Mouse (Mus musculus) MN1 (cell line): ENCODE measurements around the gene Otud7a.
"Not testable (repeated sequence)": the region's sequence is repeated elsewhere in the genome, so short reads cannot be mapped to it uniquely, and the experiment has no call there.

Experiments used
- DNase-seq: peaks from one replicate; pipeline ENCODE4 v3.0.0-alpha.2; 2016; ENCODE audit warnings: low spot score

The Otud7a gene

DNA sequence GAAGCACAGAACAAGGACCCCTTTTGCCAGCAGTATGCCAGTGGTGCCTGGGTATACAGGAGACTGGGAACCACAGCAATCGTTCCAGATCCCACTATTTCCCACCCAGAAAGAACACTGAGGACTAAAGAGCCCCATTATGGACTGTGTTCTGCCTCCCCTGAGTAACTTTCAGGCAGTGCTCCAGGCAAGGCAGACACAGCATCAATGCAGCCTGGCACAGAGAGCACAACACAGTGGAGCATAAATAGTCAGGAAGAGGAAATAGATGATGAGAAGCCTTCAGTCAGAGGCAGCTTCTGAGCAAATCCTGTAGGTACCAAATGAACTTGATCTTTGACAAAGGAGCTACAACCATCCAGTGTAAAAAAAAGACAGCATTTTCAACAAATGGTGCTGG, 115.1 kb downstream of the Otud7a start:
- no peak for DNase-seq

DNA sequence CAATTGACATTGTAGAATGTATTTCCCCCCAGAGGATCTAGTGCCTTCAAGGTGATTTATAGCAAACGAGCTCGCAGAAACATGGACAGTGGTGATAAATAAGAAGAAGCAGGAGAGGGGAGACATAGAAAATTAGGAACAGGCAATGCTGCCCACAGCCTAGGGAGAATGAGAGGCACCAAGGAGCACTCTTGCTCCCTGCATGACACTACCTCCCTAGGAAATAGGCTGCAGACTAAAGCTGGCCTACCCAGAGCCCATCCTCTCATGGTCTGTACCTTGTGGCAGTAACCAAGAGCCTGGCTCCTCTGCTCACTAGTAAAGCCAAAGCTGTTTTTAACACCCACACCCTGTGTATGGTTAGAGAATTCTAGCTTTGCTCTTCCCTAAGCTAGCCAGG, 138.8 kb downstream of the Otud7a start:
- no peak for DNase-seq

DNA sequence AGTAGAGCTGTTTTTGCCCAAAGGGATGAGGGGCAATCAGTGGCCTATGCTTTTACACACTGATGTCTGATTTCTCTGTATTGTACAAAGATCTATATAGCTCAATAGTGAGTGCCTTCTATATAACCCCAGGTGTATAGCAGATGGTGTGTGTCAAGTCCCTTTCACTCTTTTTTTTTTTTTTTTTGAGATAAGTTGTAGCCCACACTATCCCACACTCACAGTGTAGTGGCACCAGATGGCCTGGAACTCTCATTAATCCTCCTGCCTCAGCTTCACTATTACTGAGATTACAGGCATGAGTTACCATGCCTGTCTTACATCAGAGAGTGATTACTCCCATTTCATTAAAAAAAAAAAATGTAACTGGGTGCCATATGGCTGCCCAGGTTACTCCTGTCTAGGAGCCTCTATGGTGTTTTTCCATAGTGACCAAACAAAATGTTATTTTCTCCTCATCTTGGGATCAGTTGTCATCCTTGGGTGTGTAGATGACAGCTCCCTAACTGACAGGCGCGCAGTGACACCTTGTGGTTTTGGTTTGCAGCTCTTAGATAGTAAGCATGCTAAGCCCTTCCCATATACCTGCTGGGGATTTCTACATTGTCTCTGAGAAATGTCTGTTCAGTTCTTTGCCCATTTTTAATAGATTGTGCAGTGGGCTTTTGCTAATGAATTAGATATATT, 141.8 kb downstream of the Otud7a start:
- DNase-seq: no peak

DNA sequence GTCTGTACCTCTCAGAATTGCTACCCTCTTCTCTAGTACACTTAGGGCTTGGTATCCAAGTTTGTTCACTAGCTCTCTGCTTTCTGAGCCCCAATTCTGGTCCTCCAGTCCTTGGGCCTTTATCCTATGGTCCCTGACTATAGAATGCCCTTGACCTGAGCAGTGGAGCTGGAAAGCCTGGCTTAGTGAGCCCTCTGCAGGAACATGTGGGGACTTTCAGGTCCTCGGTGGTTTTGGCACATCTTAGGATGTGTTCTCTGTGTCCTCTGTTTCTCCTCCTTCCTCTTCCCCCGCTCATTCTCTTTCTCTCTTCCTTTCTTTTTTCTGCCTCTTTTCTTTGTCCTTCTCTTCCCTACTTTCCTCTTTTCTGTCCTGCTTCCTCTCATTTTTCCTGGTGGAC, 145.8 kb downstream of the Otud7a start:
- DNase-seq: no peak

DNA sequence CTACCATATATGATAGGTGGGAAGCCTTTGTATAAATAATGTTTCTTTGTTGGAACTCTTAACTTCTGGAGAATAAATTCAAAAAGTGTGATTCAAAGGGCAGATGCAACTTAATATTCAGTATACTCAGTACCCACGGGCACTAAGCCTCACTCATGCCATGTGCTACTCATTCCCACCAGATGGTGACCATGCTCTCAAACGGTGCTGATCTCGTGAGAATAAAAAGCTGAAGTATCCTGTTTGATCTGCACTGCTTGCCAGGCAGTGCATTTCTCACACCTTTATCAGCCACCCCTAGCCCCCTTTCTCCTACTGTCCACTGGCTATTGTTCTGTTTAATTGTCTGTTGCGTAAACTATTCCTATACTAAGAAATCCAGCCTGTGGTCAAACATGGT, 146.8 kb downstream of the Otud7a start:
- DNase-seq: no peak

DNA sequence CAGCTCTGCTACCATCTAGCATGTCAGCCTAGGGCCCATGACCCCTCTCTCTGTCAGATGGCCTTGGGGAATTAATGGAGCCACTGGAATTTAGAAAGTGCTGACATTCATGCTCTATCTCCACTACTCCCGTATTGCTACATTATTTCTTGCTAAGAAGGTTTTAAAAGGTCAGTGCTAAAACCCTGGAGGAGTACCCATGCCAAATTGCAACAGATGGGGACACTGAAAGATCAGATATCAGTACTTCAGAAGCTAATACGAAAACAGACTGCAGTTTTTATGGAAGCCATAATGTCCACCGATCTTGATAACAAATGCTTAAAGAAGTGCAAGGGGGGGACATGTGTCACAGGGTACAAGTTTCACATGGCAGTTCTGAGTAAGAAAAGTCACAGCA, 147.5 kb downstream of the Otud7a start:
- no peak for DNase-seq

DNA sequence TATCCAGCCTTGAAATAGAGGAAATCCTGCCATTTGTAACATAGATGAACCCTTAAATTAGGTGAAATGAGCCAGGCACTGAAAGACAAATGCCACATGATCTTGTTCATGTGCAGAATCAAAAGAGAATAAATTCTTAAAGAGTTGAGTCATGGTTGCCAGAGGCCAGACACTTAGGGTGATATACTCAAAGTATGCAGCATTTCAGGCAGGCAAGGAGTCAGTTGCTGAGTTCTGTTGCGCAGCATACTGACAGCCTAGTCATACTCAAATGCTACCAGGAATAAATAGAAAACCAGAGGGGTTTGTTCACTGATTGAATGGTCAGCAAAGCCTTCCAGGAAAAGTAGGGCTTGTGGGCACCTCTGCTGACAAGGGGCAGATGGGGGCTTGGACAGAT, 160.3 kb downstream of the Otud7a start:
- DNase-seq: no peak

DNA sequence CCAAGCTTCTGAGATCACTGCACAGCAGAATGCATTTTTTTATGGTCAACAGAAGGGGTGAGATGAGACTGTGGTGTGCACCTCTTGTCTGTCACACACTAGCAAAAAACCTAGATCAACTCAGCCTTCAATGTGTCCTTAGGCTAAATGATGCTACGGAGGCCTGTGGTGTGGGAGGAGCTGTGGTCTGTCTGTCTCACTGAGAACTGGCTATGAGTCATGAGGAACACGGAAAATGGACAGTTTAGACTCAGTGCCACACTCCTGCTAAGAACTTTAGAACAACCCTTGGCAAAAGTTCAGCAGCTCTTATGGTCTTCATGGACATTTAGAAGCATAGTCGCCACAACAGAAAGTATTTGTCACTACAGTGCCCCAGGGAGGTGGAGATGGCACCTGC, 172.5 kb downstream of the Otud7a start:
- no peak for DNase-seq

DNA sequence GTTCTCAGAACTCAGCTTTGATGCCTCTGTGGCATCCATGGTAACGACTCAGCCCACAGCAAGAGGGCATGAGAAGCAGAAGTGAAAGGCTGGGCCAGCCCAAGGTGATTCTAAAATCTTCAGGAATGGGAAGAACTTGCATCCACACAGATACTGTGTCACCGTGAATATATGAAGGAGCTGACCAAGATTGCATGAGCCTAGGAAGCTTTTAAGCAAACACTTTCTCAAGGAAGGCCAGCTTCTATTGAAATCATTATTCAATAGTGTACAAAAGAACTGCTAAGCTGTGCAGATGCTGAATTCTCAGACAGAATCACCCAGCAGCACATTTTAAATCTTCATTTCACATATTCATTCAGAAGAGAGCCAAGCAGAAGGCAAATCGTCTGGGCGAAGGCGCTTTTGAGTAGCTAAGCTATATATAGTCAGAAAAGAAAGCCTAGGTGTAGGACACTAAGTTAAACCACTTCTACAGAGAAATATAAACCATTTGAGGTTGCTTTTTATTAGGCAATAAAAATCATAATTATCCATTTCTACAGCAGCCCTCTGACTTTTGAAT, 176.3 kb downstream of the Otud7a start:
- DNase-seq: no peak

DNA sequence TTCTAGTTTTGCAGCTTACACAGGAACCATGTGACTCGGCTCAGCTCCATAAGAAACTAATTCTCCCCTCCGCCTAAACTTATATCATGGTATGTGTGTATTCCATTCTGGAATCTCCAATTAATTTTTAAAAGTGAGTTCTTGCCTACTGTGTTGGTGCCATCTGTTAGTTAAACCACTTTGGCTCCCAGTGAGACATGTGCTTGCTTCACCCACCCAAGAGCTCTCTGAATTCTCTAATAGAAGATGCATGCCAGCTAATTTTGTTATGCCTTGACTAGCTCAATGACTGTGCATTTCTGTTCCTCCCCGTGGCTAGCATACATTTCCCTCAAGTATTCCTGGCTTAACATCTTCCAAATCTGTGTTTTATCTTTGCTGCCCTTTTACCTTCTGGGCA, 193.1 kb downstream of the Otud7a start:
- DNase-seq: no peak

DNA sequence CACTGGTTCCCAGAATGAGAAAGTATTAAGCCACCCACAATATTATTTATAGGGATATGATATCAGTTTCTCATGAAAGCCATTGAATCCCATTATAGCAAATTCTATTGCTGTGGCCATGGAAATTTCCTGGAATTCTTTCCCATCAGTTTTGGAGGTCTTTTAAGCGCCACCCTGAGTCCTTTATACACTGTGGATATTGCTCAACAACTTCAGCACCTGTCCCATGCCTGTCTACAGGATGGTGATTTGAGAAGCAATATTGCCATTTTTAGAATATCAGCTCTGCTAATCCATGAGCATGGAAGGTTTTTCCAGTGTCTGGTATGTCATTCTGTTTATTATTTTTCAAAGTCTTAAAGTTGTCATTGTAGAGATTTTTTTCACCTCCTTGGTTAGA, 199.5 kb downstream of the Otud7a start:
- DNase-seq: no peak

DNA sequence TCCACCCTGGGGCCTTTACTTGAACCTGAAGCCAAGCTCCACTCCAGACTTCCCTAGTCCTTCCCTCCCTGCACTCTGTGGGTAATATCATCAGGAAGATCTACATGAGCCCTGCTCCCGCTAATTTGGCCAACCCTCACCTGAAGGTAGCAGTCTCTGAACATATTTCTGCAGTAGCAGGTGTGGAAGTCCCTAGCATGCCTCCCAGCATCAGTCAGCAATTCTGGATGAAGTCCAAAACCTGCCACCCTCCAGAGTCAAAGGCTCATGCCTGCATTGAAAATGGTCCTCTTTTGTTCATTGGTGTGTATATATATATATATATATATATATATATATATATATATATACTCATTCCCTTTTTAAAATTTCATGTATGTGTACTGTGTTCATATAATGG, 202.6 kb downstream of the Otud7a start:
- no peak for DNase-seq

DNA sequence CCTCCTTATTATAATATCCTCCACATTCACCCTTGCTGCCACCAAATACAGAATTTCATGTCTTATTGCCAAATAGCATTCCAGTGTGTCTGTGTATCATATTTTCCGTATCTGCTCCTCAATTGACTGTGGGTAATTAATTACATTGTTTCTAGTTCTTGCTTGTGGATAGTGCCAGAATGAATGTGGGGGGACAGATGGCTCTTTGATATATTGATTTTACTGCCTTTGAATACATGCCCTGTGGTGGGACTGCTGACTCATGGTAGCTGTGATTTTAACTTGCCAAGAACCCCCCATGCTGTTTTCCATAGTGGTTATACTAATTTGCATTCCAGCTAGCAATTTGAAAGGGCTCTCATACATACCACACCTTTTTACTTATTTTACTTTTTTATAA, 215.7 kb downstream of the Otud7a start:
- DNase-seq: no peak

DNA sequence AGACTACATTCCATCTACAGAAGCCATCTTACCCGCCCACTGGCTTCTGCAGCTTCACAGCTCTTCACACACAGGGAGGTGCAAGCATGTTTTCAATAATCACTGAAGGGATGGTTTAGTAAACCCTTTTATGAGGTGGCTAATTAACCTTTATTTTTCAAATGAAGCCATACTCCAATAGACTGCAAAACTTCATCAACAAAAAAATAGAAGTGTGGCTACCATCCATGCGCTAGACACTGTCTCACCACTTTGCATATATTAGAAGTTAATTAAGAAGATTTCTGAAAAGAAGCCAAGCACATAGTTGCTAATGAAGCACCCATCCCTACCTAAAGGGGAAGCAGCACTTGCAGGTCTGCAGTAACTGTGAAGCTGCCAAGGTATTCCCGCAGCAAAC, 218.2 kb downstream of the Otud7a start:
- no peak for DNase-seq

DNA sequence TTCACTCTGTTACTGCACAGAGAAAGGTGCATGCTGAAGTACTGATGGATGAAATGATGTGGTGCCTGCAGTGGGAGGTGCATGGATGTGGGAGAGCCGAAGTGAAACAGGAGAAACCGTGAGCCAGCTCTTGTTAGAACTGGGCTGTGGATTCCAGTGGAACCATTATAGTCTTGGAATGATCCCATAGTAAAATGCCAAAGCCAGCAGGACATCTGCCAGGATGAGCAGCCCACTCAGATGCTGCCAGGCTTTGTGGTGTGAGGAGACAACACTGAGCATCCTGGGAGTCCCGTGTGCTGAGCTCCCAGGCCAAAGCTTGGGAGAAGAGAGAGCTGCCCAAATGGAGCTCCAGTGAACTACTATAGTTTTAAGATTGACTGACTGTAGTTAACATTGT, 220.9 kb downstream of the Otud7a start:
- DNase-seq: no peak

DNA sequence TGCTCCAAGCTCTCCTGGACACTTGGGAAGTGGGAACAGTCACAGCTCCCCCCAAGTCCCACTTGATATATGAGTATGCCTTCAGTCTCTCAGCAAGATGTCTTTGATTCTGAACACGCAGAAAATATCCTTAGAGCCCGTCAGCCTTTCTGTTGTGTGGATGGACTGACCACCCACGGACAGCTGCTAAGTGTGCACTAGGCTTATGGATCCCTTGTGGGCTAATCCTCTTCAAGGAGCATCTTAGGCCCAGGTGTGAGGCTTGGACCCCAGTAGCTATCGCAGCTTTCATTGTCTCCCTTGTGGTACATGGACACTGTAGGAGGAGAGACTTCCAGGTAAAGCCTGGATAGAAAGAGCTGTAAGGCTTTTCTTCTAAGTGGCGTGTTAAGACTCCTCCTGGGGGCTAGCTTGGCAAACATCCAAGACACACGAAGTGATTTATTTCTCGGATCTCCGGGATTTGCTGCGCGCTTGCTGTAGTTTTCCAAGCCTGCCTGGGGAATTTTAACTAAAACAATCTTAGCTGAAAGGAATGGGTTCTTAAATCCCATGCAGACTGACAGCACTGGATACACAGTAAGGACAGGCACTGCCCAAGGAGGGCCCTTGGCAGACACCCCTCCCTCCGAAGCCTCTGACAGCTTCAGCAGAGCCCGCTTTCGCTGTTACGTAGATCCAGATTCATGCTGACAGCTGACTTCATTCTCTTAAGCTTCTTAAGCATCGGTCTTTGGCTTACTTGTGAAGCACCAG, 223.6 kb downstream of the Otud7a start:
- DNase-seq: no peak

DNA sequence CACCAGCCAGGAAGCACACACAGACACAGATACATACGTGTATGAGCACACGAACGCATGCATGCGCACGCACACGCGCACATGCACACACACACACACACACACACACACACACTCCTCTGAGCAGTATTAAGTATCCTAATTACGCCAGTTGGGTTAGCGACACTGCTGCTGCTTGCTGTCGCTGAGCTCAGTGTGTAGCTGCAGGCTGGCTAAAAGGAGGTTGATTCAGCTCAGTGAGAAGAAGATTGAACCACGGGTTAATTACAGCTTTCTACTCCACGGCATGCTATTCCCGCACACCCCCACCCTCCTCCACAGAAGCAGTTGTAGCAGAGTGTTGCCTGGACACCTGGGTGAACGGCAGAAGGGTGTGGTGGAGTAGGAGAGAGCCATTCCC, 224.4 kb downstream of the Otud7a start:
- no peak for DNase-seq

DNA sequence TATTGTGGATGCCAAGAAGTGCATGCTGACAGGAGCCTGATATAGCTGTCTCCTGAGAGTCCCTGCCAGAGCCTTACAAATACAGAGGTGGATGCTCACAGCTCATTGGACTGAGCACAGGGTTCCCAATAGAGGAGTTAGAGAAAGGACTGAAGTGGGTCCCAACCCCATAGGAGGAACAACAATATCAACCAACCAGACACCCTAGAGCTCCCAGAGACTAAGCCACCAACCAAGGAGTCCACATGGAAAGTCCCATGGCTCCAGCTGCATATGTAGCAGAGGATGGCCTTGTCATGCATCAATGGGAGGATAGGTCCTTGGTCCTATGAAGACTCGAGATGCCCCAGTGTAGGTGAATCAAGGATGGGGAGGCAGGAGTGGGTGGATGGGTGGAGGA, 226.4 kb downstream of the Otud7a start:
- DNase-seq: not testable (repeated sequence)

DNA sequence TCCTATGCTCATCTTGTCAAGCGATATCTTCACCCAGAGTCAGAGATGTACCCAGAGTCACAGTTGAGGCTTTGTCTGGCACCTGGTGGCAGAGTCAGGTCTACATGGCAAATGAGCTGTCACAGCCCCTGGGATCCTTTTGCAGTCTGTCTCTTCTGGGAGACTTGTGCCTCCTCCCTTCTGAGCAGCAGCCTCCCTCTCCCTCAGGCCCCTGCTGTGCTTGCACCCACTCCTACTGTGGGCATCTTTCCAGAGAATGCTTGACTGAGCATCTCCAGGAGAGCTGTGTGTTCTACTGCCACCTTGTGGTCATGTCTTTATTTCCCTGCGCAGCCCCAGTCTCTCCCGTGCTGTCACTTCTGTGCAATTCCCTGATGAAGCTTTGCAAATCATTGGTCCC, 227.4 kb downstream of the Otud7a start:
- peak; percentile 5 for DNase-seq

DNA sequence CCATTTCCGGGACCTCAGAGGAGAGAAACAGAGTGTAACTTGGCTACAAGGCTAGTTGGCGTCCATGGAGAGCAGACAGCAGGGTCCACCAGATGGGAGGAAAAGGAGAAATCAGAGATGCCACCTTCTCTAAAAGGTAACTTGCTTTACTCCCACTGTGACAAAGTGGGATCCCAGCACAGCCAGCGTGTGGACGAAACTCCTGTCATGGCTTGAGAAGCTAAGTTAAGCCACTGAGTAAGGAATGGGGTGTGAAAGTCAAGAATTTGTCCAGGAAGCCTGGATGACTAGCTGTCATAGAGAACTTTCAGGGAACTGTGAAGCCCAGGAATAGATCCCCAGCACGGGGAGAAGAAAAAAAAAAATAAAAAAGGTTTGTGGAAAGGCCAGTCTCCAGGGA, 232.1 kb downstream of the Otud7a start:
- DNase-seq: no peak

DNA sequence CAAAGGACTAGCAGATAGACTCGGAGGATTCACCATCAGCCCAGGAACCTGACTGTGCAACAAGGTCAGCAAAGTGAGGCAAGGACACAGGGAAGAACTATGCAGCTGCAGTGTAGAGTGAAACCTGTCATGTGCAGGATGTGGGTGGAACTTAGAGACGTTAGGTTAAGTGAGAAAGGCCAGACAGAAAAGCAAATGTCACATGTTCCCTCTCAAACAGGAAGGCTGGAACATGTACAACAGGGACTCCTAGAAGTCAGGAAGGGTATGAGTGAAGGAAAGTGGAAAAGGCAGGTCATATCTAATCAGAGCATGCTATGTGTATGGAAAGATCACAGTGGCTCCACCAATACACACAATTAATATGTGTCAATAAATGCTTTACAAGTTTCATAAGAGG, 232.6 kb downstream of the Otud7a start:
- no peak for DNase-seq

DNA sequence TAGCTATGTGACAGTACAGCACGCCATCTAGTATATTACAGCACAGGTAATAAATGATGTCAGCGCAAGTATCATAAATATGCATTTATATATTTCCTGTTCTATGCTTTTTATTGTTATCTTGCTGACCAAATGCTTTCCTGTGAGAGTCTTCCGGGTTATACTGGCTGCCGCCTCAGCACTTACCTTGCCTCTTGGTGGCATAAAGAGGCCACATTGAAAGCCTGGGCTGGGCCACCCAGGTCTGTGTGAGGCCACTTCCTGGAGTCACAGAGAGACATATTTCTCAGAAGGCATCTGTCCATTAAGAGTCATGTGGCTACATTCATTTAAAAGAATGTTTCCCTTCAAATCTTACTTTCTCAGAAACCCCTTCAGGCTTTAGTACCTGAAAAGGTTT, 242.5 kb downstream of the Otud7a start:
- DNase-seq: no peak

DNA sequence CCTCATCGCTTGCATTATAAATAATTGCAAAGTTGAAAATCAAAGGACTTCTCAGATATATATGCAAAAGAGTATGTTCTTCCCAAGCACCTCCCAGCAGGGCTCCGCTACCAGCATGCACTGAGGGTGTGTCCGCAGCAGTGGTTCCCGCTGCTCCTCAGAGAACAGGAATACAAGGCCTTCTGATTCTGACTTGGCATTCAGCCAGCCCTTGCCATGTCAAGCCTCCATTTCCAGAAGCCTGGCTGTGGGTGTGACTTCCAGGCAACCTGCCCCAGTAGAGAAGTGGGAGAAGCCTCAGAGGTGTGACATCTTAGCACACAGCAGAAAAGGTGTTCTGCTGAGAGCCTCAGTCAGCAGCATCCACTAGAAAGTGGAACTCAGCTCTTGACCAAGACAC, 253.4 kb downstream of the Otud7a start:
- no peak for DNase-seq

DNA sequence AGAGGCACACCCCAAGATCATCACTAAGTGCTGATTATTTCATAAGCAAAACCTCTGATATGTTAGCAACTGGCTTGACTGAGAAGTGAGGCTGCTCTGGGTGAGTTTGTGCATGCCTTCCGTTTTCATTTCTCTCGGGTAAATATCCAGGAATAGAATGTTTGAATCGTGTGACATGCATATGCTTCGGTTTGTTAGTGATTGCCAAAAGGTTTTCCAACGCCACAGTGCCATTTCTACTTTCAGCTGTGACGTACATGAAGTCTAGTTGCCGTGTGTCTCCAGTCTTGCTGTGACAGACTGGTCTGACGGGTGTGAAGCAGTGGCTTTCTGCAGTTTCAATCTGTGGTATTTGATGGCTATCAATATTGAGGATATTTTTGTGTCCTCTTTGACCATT, 273.4 kb downstream of the Otud7a start:
- DNase-seq: no peak
